Mouse (Mus musculus): ENCODE measurements around the gene Gabrb3.

The Gabrb3 gene

GRCm38 (mm10) chr7:57529954-57530353 is 110.5 kb downstream of the Gabrb3 start:
- in situ Hi-C loops (cut with MboI, MseI) = no loop called here

GRCm38 (mm10) chr7:57532676-57533075 is 113.2 kb downstream of the Gabrb3 start:
- in situ Hi-C loops (cut with MboI, MseI) = no loop called here

GRCm38 (mm10) chr7:57538565-57538964 is 119.1 kb downstream of the Gabrb3 start:
- in situ Hi-C loops (cut with MboI, MseI) = no loop called here

- in situ Hi-C loops (cut with MboI, MseI) = no loop called here
These were observed 141.4 kb downstream of the Gabrb3 start for GRCm38 (mm10) chr7:57560732-57561436.

- in situ Hi-C loops (cut with MboI, MseI) = no loop called here
These were observed 144.9 kb downstream of the Gabrb3 start for GRCm38 (mm10) chr7:57564403-57564802.

GRCm38 (mm10) chr7:57590451-57591248 is 171.2 kb downstream of the Gabrb3 start:
- in situ Hi-C loops (cut with MboI, MseI) = no loop called here

- in situ Hi-C loops (cut with MboI, MseI) = no loop called here
These were observed 171.7 kb downstream of the Gabrb3 start for GRCm38 (mm10) chr7:57591249-57591577.

GRCm38 (mm10) chr7:57591578-57592431 is 172.3 kb downstream of the Gabrb3 start:
- in situ Hi-C loops (cut with MboI, MseI) = no loop called here

- in situ Hi-C loops (cut with MboI, MseI) = no loop called here
These were observed 177.8 kb downstream of the Gabrb3 start for GRCm38 (mm10) chr7:57597341-57597740.

GRCm38 (mm10) chr7:57618697-57619096 is 199.2 kb downstream of the Gabrb3 start:
- in situ Hi-C loops (cut with MboI, MseI) = no loop called here

GRCm38 (mm10) chr7:57620036-57620435 is 200.5 kb downstream of the Gabrb3 start:
- in situ Hi-C loops (cut with MboI, MseI) = no loop called here

GRCm38 (mm10) chr7:57623718-57624117 is 204.2 kb downstream of the Gabrb3 start:
- in situ Hi-C loops (cut with MboI, MseI) = no loop called here

- in situ Hi-C loops (cut with MboI, MseI) = no loop called here
These were observed 215.5 kb downstream of the Gabrb3 start for GRCm38 (mm10) chr7:57635026-57635425.

GRCm38 (mm10) chr7:57635687-57636086 is 216.2 kb downstream of the Gabrb3 start:
- in situ Hi-C loops (cut with MboI, MseI) = no loop called here

GRCm38 (mm10) chr7:57640796-57641195 is 221.3 kb downstream of the Gabrb3 start:
- in situ Hi-C loops (cut with MboI, MseI) = no loop called here

- in situ Hi-C loops (cut with MboI, MseI) = no loop called here
These were observed 227.9 kb downstream of the Gabrb3 start for GRCm38 (mm10) chr7:57647345-57647744.

GRCm38 (mm10) chr7:57648136-57648755 is 228.8 kb downstream of the Gabrb3 start:
- in situ Hi-C loops (cut with MboI, MseI) = no loop called here

GRCm38 (mm10) chr7:57677352-57677751 is 257.9 kb downstream of the Gabrb3 start:
- in situ Hi-C loops (cut with MboI, MseI) = no loop called here

GRCm38 (mm10) chr7:57689836-57690235 is 270.3 kb downstream of the Gabrb3 start:
- in situ Hi-C loops (cut with MboI, MseI) = no loop called here

GRCm38 (mm10) chr7:57700370-57700769 is 280.9 kb downstream of the Gabrb3 start:
- in situ Hi-C loops (cut with MboI, MseI) = no loop called here

GRCm38 (mm10) chr7:57701046-57701445 is 281.6 kb downstream of the Gabrb3 start:
- in situ Hi-C loops (cut with MboI, MseI) = no loop called here

- in situ Hi-C loops (cut with MboI, MseI) = no loop called here
These were observed 284.1 kb downstream of the Gabrb3 start for GRCm38 (mm10) chr7:57703580-57703979.

All from T-helper 17 cell (primary cell).